Mouse (Mus musculus) myocyte (in vitro differentiated cells): ENCODE measurements around the gene Dab1.

Source experiments
- CEBPB ChIP-seq: IDR thresholded peaks from 2 replicates; pipeline ENCODE4 v1.6.1; 2011; ENCODE audit warnings: mild to moderate bottlenecking, moderate library complexity; ENCODE audit not compliant: poor library complexity, insufficient read depth, severe bottlenecking
- E2F4 ChIP-seq: IDR thresholded peaks from one replicate; pipeline ENCODE4 v1.6.1; 2011; ENCODE audit warnings: mild to moderate bottlenecking, control low read depth, moderate library complexity; ENCODE audit not compliant: insufficient read depth
- MAX ChIP-seq: IDR thresholded peaks from one replicate; pipeline ENCODE4 v1.6.1; 2011; ENCODE audit warnings: low read depth, mild to moderate bottlenecking, control low read depth
- POLR2A ChIP-seq: IDR thresholded peaks from one replicate; pipeline ENCODE4 v1.6.1; 2011; ENCODE audit warnings: low read depth, mild to moderate bottlenecking, control low read depth, moderate library complexity; ENCODE audit not compliant: insufficient read length
- POLR2AphosphoS2 ChIP-seq: IDR thresholded peaks from one replicate; pipeline ENCODE4 v1.6.1; 2011; ENCODE audit warnings: low read depth, control low read depth; ENCODE audit not compliant: insufficient read length
- REST ChIP-seq: IDR thresholded peaks from one replicate; pipeline ENCODE4 v1.6.1; 2011; ENCODE audit warnings: mild to moderate bottlenecking, control low read depth, moderate library complexity; ENCODE audit not compliant: insufficient read depth, insufficient read length
- SRF ChIP-seq: IDR thresholded peaks from one replicate; pipeline ENCODE4 v1.6.1; 2011; ENCODE audit warnings: low read depth; ENCODE audit not compliant: control insufficient read depth, insufficient read length
- TCF12 ChIP-seq: IDR thresholded peaks from one replicate; pipeline ENCODE4 v1.6.1; 2011; ENCODE audit warnings: mild to moderate bottlenecking, control low read depth; ENCODE audit not compliant: poor library complexity, insufficient read depth, severe bottlenecking
- USF1 ChIP-seq: IDR thresholded peaks from one replicate; pipeline ENCODE4 v1.6.1; 2011; ENCODE audit warnings: low read depth, mild to moderate bottlenecking, control low read depth, moderate library complexity

- TF ChIP-seq CEBPB = no peak
- no peak for TF ChIP-seq MAX
- no peak for TF ChIP-seq TCF12
- TF ChIP-seq USF1 = no peak
- TF ChIP-seq SRF = no peak
- TF ChIP-seq POLR2A = no peak
- TF ChIP-seq POLR2AphosphoS2 = no peak
- no peak for TF ChIP-seq E2F4
- no peak for TF ChIP-seq REST
Measured at GRCm38 (mm10) chr4:104452587-104452986, 833.4 kb downstream of the Dab1 start.
